Mouse (Mus musculus): Measurements from ENCODE around the gene Shisa4.

- TF ChIP-seq MAX (IDR thresholded peaks at IDR 0.05; ENCODE audit: low read depth) = no peak
- no peak for TF ChIP-seq MYOD1 (IDR thresholded peaks at IDR 0.05; ENCODE audit: control insufficient read depth in 1 of 3, insufficient read length in 2 of 3, low read depth in 2 of 3)
- TF ChIP-seq POLR2A (IDR thresholded peaks at IDR 0.05; ENCODE audit: insufficient read length, low read depth) = no peak
- no peak for TF ChIP-seq REST (IDR thresholded peaks at IDR 0.05; ENCODE audit: insufficient read depth, insufficient read length)
- no peak for TF ChIP-seq MYOG (IDR thresholded peaks at IDR 0.05; ENCODE audit: control insufficient read depth in 1 of 3, insufficient read depth in 1 of 3, insufficient read length in 2 of 3, low read depth in 2 of 3)
- no peak for TF ChIP-seq SRF (IDR thresholded peaks at IDR 0.05; ENCODE audit: control insufficient read depth, insufficient read length, low read depth)
Observed at GRCm38 (mm10) chr1:135325934-135326333, 49.1 kb downstream of the Shisa4 start.
